Mouse (Mus musculus) embryonic facial prominence, embryonic 14.5 days (tissue): ENCODE measurements around the gene Trabd2b. TPM values are rescaled to one million over a fixed set of nuclear protein-coding genes. Genes with fewer than 3 reads are reported as not detected.

Source experiments
- ATAC-seq: fragments of 200-750 bp; cut with Nextera tagmentation; 2 replicates; pipeline ENCODE4 v1.8.0; 2017; ENCODE audit warnings: low read depth, moderate number of reproducible peaks, moderate TSS enrichment
- DNase-seq: peaks from one replicate; pipeline ENCODE4 v3.0.0-alpha.2; 2015; ENCODE audit warnings: low spot score
- H3K27ac ChIP-seq: fragments of 300-500 bp; sonication (generic); replicated peaks from 2 replicates; pipeline ENCODE4 v1.5.1; 2014; ENCODE audit warnings: low read depth, mild to moderate bottlenecking, low read length, moderate library complexity
- H3K27me3 ChIP-seq: fragments of 300-500 bp; sonication (generic); replicated peaks from 2 replicates; pipeline ENCODE4 v1.6.1; 2014; ENCODE audit warnings: low read length; ENCODE audit not compliant: control insufficient read depth, insufficient read depth
- H3K36me3 ChIP-seq: fragments of 300-500 bp; sonication (generic); 2 replicates; pipeline ENCODE4 v1.6.1; 2014; ENCODE audit warnings: low read length, mixed read lengths; ENCODE audit not compliant: control insufficient read depth, insufficient read depth
- H3K4me1 ChIP-seq: fragments of 300-500 bp; sonication (generic); 2 replicates; pipeline ENCODE4 v1.6.1; 2014; ENCODE audit warnings: antibody characterized with exemption, low read length; ENCODE audit not compliant: control insufficient read depth, insufficient read depth
- H3K4me2 ChIP-seq: fragments of 300-500 bp; sonication (generic); 2 replicates; pipeline ENCODE4 v1.6.1; 2014; ENCODE audit warnings: low read depth, mild to moderate bottlenecking, low read length, moderate library complexity, mixed read lengths
- H3K4me3 ChIP-seq: fragments of 300-500 bp; sonication (generic); 2 replicates; pipeline ENCODE4 v1.5.1; 2014; ENCODE audit warnings: low read depth, mild to moderate bottlenecking, low read length
- H3K9ac ChIP-seq: fragments of 300-500 bp; sonication (generic); 2 replicates; pipeline ENCODE4 v1.6.1; 2014; ENCODE audit warnings: low read depth, mild to moderate bottlenecking, low read length, moderate library complexity, mixed read lengths
- H3K9me3 ChIP-seq: fragments of 300-500 bp; sonication (generic); 2 replicates; pipeline ENCODE4 v1.6.1; 2016; ENCODE audit warnings: low read length; ENCODE audit not compliant: control insufficient read depth
- WGBS: fragments of 180-500 bp; shearing (Covaris S2); extraction: QIAGEN DNeasy Blood & Tissue Kit; methylation state at CpG from one replicate; pipeline ENCODE4 v1.1.7; 2014; 5-methylcytosine and 5-hydroxymethylcytosine counted together
- polyA plus RNA-seq: library from polyadenylated mRNA; unstranded; fragments of >200 nt; fragmentation: Nextera tagmentation; extraction: Ambion mirVana; gene quantifications from 2 replicates; pipeline ENCODE4 v1.2.1, GENCODE M21; 2014

Gene Trabd2b
- polyA plus RNA-seq, 1 experiment from 2014 or later: 3.3 TPM

DNA sequence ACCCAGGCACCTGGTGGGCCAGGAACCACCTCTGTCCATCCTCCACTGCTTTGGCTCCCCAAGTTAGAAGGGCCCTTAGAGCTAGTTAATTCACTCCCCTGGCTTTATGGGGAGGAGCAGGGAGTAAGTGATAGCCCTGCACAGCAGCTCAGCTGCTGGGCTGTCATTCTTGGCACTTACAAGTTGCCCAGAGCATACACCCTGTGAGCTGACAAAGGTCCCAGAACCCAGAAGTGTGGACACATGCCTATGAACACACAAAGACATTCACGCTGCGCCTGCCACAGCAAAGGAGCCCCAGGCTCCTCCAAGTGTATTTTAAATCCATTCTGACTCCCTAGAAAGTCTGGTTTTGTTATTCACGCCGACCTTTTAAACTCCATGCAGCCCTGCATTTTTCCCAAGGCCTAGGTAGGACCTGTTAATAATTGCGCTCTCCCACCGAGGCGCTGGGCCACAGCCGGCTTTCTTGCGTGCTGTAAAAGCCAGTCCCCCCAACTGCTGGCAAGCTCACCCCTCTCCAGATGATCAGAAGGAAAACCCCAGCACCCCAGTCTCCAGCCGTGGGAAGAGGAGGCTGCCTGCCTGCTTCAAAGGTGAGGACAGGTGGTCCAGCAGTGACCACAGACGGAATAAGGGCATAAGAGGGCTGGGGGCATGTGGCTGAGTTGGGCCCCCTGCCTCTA is 144.1 kb downstream of the Trabd2b start:
- Histone ChIP-seq H3K36me3 (no peaks in the 10 kb centered on the region), H3K9ac (no peak overlapping the region), H3K4me1 (no peaks in the 10 kb centered on the region), H3K4me3 (no peak overlapping the region), H3K4me2 (no peak overlapping the region), H3K9me3 (no peaks in the 10 kb centered on the region), H3K27ac (no peak overlapping the region), H3K27me3 (no peaks in the 10 kb centered on the region)
- WGBS: 36% methylated on average over 11 of the region's 11 CpGs
- no peak for ATAC-seq
- no peak for DNase-seq

DNA sequence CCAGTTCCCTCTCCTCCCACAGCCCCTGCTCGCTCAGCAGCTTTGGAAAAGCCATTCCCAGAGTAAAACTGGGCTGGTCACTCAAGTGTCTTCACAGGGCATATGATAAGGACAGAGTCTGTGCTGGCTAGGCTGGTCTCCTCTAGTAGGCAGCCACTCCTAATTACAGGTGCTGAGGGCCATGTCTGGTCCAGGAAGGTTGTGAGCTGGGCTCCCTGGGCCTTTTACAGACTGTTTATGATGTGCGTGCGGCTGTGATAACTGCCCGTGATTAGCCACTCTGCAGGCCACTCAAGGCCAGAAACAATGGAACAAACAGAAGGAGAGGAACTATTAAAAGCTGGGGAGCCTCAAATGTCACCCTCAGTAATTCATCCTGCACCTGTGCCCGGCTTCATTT is 150.4 kb downstream of the Trabd2b start:
- 79% methylated on average over 5 of the region's 5 CpGs for WGBS
- no peaks in the 10 kb centered on the region for H3K27me3 ChIP-seq
- DNase-seq: no peak

DNA sequence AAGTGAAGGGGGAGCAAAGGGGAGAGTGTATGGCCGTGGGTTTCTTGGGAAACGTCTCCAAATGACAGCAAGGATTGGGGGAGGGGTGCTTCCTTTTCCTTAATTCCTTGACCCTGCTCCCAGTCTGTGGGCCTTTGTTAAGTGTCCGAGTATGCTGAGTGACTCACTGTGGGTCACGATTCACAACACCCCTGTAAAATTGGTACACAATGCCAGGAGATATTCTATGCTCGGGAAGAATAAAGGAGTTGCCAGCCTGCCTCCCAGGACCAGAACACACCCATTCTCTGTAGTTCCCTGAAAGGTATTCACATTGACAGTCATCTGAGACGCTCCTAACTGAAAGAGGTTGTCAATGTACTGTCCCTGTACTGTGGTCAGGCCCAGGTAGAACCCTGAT is 151.2 kb downstream of the Trabd2b start:
- Histone ChIP-seq H3K27me3 (no peaks in the 10 kb centered on the region), H3K27ac (no peak overlapping the region), H3K9ac (no peak overlapping the region), H3K9me3 (no peaks in the 10 kb centered on the region), H3K4me1 (peaks cover 3% of the 10 kb centered on the region; the same call in 1 of the 2 replicates), H3K4me2 (no peak overlapping the region), H3K4me3 (no peak overlapping the region), H3K36me3 (no peaks in the 10 kb centered on the region)
- DNase-seq (no peak), ATAC-seq (no peak)
- WGBS: 47% methylated on average over 6 of the region's 6 CpGs

More for the DNA sequence above, 150.4 kb downstream of the Trabd2b start:
- peaks cover 3% of the 10 kb centered on the region; the same call in 1 of the 2 replicates for H3K4me1 ChIP-seq
- H3K9me3 ChIP-seq: no peaks in the 10 kb centered on the region
- no peaks in the 10 kb centered on the region for H3K36me3 ChIP-seq
- no peak overlapping the region for H3K27ac ChIP-seq
- no peak overlapping the region for H3K9ac ChIP-seq
- H3K4me3 ChIP-seq: no peak overlapping the region
- no peak overlapping the region for H3K4me2 ChIP-seq
- ATAC-seq: no peak

DNA sequence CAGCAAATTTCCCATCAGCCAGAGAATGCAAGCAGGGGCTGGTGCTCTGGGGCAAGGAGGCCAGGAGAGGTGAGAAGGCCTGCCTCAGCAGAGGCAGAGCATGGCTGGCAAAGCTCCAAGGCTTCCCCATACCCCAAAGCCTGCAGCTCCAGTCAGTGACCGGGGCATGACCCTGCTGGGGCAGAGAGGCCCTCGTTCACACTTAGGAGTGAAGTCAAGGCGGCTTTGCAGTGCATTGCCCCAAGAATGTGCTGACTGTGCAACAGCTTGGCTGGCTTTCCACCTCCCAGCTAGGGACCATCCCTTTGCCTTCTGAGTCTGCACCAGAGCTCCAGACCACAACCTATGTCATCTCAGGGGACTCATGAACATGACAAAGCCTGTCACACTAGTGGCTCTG is 152.0 kb downstream of the Trabd2b start:
- no peak overlapping the region for H3K4me3 ChIP-seq
- H3K9me3 ChIP-seq: no peaks in the 10 kb centered on the region
- H3K27ac ChIP-seq: no peak overlapping the region
- peaks cover 3% of the 10 kb centered on the region; the same call in 1 of the 2 replicates for H3K4me1 ChIP-seq
- H3K27me3 ChIP-seq: no peaks in the 10 kb centered on the region
- ATAC-seq (peak; percentile 22; the same call in 1 of the 2 replicates), DNase-seq (no peak)
- 20% methylated on average over 1 of the region's 3 CpGs for WGBS
- H3K9ac ChIP-seq: no peak overlapping the region
- no peaks in the 10 kb centered on the region for H3K36me3 ChIP-seq
- H3K4me2 ChIP-seq: no peak overlapping the region

DNA sequence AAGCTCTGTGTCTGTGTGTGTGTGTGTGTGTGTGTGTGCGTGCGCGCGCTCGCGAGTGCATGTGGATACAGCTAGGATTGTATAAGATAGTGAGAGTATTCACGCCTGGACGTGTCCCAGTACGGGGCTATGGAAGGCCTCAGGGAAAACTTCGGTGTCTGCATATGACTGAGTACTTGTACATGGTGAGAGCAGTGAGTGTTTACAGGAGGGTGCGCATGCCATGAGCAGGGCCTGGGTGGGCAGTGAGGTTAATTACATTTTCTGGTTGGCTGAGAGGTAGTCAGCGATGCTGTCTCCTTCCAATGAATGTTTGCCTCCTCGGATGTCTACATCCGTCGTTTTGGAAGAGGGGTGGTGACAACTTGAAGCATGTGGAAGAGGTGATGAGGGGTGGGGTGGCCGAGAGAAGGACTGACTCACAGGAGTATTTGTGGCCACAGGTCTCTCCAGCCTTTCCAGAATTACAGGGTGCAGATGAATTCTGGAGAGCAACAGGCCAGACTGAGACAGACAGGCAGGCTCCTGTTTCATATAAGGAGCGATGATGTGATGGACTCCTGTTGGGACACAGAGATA is 154.2 kb downstream of the Trabd2b start:
- 73% methylated on average over 17 of the region's 17 CpGs for WGBS
- H3K9ac ChIP-seq: no peak overlapping the region
- no peak for ATAC-seq
- no peaks in the 10 kb centered on the region for H3K36me3 ChIP-seq
- H3K9me3 ChIP-seq: no peaks in the 10 kb centered on the region
- no peak overlapping the region for H3K4me3 ChIP-seq
- no peaks in the 10 kb centered on the region for H3K27me3 ChIP-seq
- no peak overlapping the region for H3K27ac ChIP-seq
- no peak overlapping the region for H3K4me2 ChIP-seq
- H3K4me1 ChIP-seq: peaks cover 14% of the 10 kb centered on the region
- no peak for DNase-seq

DNA sequence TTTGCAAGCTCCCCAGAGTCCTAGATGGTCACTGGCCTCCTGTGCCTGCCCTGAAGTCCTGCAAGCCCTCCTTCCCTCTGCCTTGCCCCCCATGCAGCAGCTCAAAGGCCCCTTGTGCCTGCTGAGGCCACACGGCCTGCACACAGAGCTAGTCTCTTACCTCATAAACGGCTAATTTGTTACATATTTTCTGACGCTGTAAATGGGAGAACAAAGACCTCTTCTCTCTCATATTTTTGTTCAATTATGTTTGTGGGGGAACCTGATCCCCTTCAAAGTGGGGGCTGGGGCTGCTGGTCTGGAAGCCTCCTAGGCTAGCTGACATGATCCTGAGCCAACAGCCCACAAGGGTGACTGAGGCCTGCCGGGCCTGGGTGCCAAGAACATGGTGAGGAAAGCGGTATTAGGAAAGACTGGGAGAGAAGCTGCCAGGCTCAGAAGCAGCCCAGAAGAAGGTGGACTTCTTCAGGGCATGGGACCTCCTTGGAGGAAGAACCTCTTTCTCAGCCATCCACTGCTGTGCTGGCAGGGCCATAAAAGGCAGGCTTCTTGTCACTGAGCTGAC is 157.7 kb downstream of the Trabd2b start:
- peaks cover 24% of the 10 kb centered on the region for H3K4me1 ChIP-seq
- no peaks in the 10 kb centered on the region for H3K36me3 ChIP-seq
- H3K27ac ChIP-seq: peak overlapping the region; percentile 6; the same call in 1 of the 2 replicates
- DNase-seq (peak; percentile 53), ATAC-seq (peak; percentile 53; the same call in 1 of the 2 replicates)
- no peak overlapping the region for H3K4me2 ChIP-seq
- WGBS: 30% methylated on average over 5 of the region's 5 CpGs
- H3K4me3 ChIP-seq: no peak overlapping the region
- no peaks in the 10 kb centered on the region for H3K27me3 ChIP-seq
- no peak overlapping the region for H3K9ac ChIP-seq
- no peaks in the 10 kb centered on the region for H3K9me3 ChIP-seq

DNA sequence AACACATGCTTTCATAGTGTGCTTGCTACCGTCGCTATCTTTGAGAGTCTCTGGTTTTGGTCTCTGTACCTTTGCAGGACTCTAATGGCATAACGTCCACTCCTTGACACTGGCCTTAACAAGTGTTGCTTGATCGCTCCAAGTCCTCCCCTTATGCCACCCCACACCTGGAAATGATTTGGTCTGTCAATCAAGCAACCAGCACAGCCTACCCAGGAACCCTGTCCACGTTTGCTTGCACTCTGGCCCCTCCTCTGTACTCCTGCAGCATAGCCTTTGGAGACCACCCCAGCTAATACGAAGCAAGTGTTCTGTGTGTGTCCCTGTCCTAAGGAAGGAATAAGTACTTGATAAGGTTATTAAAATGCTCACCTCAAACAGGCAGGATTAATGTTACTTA is 161.1 kb downstream of the Trabd2b start:
- H3K9me3 ChIP-seq: no peaks in the 10 kb centered on the region
- H3K27ac ChIP-seq: no peak overlapping the region
- no peaks in the 10 kb centered on the region for H3K36me3 ChIP-seq
- ATAC-seq (no peak), DNase-seq (no peak)
- H3K4me2 ChIP-seq: no peak overlapping the region
- no peak overlapping the region for H3K4me3 ChIP-seq
- peaks cover 24% of the 10 kb centered on the region for H3K4me1 ChIP-seq
- H3K27me3 ChIP-seq: no peaks in the 10 kb centered on the region
- H3K9ac ChIP-seq: no peak overlapping the region
- WGBS: 25% methylated on average over 6 of the region's 6 CpGs

DNA sequence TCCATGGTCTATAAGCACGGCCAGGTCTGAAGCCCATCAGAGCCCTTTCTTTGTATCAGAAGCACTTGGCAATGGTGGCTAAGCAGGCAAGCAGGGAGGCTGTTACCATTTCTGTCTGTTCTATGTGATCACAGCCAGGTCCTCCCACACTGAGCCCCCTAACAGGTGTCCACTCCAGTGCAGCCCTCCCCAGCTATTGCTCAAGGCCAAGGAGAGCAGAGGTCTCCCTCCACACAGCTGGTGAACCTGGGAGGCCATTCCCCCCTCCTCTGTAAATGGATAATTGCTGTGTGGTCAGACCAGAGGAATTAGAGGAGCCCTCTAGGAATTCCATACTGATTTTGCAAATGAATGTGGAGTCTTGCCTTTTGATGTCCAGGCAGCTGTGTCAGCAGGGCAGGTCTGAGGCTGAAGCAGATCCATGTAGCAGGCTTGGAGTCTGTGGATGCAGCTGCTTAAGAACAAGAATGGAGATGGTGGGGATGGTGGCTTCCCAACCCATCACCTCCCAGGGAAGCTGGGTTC is 161.6 kb downstream of the Trabd2b start:
- Histone ChIP-seq H3K27ac (no peak overlapping the region), H3K9ac (no peak overlapping the region), H3K4me1 (peaks cover 24% of the 10 kb centered on the region), H3K4me2 (no peak overlapping the region), H3K36me3 (no peaks in the 10 kb centered on the region), H3K9me3 (no peaks in the 10 kb centered on the region), H3K27me3 (no peaks in the 10 kb centered on the region), H3K4me3 (no peak overlapping the region)
- peak; percentile 46 for ATAC-seq
- WGBS: 43% methylated on average over 1 of the region's 1 CpGs
- peak; percentile 41 for DNase-seq
